Mouse (Mus musculus) embryonic facial prominence, embryonic 15.5 days (tissue): ENCODE results near the gene Rtp4. TPM values are rescaled to one million over a fixed set of nuclear protein-coding genes. Genes with fewer than 3 reads are reported as not detected.

ENCODE experiments used
- ATAC-seq: fragments of 200-750 bp; cut with Nextera tagmentation; 2 replicates; pipeline ENCODE4 v1.8.0; 2017; ENCODE audit warnings: low read depth, moderate TSS enrichment; ENCODE audit not compliant: insufficient number of reproducible peaks, low FRiP score, low TSS enrichment
- H3K27ac ChIP-seq: fragments of 300-500 bp; sonication (generic); replicated peaks from 2 replicates; pipeline ENCODE4 v1.5.1; 2015; ENCODE audit warnings: mild to moderate bottlenecking, inconsistent platforms
- H3K27me3 ChIP-seq: fragments of 300-500 bp; sonication (generic); 2 replicates; pipeline ENCODE4 v1.6.1; 2015; ENCODE audit warnings: inconsistent platforms
- H3K36me3 ChIP-seq: fragments of 300-500 bp; sonication (generic); 2 replicates; pipeline ENCODE4 v1.6.1; 2015; ENCODE audit warnings: mild to moderate bottlenecking, inconsistent platforms
- H3K4me1 ChIP-seq: fragments of 300-500 bp; sonication (generic); 2 replicates; pipeline ENCODE4 v1.6.1; 2015; ENCODE audit warnings: inconsistent platforms
- H3K4me2 ChIP-seq: fragments of 300-500 bp; sonication (generic); replicated peaks from 2 replicates; pipeline ENCODE4 v1.6.1; 2015; ENCODE audit warnings: mild to moderate bottlenecking, inconsistent platforms
- H3K4me3 ChIP-seq: fragments of 300-500 bp; sonication (generic); replicated peaks from 2 replicates; pipeline ENCODE4 v1.5.1; 2015; ENCODE audit warnings: mild to moderate bottlenecking, inconsistent platforms
- H3K9ac ChIP-seq: fragments of 300-500 bp; sonication (generic); 2 replicates; pipeline ENCODE4 v1.6.1; 2015; ENCODE audit warnings: inconsistent platforms
- H3K9me3 ChIP-seq: fragments of 300-500 bp; sonication (generic); replicated peaks from 2 replicates; pipeline ENCODE4 v1.6.1; 2016; ENCODE audit warnings: inconsistent platforms
- WGBS: fragments of 180-500 bp; shearing (Covaris S2); methylation state at CpG from one replicate; pipeline ENCODE4 v1.1.7; 2015; 5-methylcytosine and 5-hydroxymethylcytosine counted together
- polyA plus RNA-seq: library from polyadenylated mRNA; unstranded; fragments of >200 nt; fragmentation: Nextera tagmentation; extraction: Ambion mirVana; gene quantifications from 2 replicates; pipeline ENCODE4 v1.2.1, GENCODE M21; 2015

The Rtp4 gene
- polyA plus RNA-seq, 1 experiment from 2014 or later: 9.8 TPM

- no peak for ATAC-seq
- H3K4me2 ChIP-seq: no peak overlapping the region
- H3K9ac ChIP-seq: no peak overlapping the region
- H3K4me1 ChIP-seq: peaks cover 31% of the 10 kb centered on the region
- no peaks in the 10 kb centered on the region for H3K36me3 ChIP-seq
- H3K4me3 ChIP-seq: no peak overlapping the region
- H3K27ac ChIP-seq: no peak overlapping the region
- no peaks in the 10 kb centered on the region for H3K27me3 ChIP-seq
- H3K9me3 ChIP-seq: no peaks in the 10 kb centered on the region
- 71% methylated on average over 3 of the region's 3 CpGs for WGBS
Observed at GRCm38 (mm10) chr16:23515766-23516165, 4.3 kb upstream of the Rtp4 start.

GRCm38 (mm10) chr16:23516606-23517005 is 3.5 kb upstream of the Rtp4 start:
- Histone ChIP-seq H3K4me1 (peaks cover 39% of the 10 kb centered on the region), H3K9ac (no peak overlapping the region), H3K4me2 (no peak overlapping the region), H3K27me3 (no peaks in the 10 kb centered on the region), H3K4me3 (no peak overlapping the region), H3K36me3 (no peaks in the 10 kb centered on the region), H3K9me3 (no peaks in the 10 kb centered on the region), H3K27ac (no peak overlapping the region)
- 46% methylated on average over 2 of the region's 2 CpGs for WGBS
- no peak for ATAC-seq

GRCm38 (mm10) chr16:23517230-23517629 is 2.9 kb upstream of the Rtp4 start:
- Histone ChIP-seq H3K4me1 (peaks cover 45% of the 10 kb centered on the region), H3K9ac (no peak overlapping the region), H3K27me3 (no peaks in the 10 kb centered on the region), H3K36me3 (no peaks in the 10 kb centered on the region), H3K9me3 (no peaks in the 10 kb centered on the region), H3K4me3 (no peak overlapping the region), H3K4me2 (no peak overlapping the region), H3K27ac (no peak overlapping the region)
- no peak for ATAC-seq
- WGBS: 85% methylated on average over 5 of the region's 5 CpGs

GRCm38 (mm10) chr16:23517754-23518566 is 2.1 kb upstream of the Rtp4 start:
- Histone ChIP-seq H3K36me3 (no peaks in the 10 kb centered on the region), H3K4me2 (no peak overlapping the region), H3K9ac (no peak overlapping the region), H3K4me1 (peaks cover 53% of the 10 kb centered on the region), H3K27me3 (no peaks in the 10 kb centered on the region), H3K9me3 (no peaks in the 10 kb centered on the region), H3K27ac (no peak overlapping the region), H3K4me3 (no peak overlapping the region)
- WGBS: 51% methylated on average over 20 of the region's 20 CpGs
- no peak for ATAC-seq

- Histone ChIP-seq H3K9me3 (no peaks in the 10 kb centered on the region), H3K4me1 (peaks cover 55% of the 10 kb centered on the region), H3K4me2 (no peak overlapping the region), H3K36me3 (no peaks in the 10 kb centered on the region), H3K9ac (no peak overlapping the region), H3K27me3 (no peaks in the 10 kb centered on the region), H3K4me3 (no peak overlapping the region), H3K27ac (no peak overlapping the region)
- 58% methylated on average over 10 of the region's 10 CpGs for WGBS
- ATAC-seq: no peak
Observed at GRCm38 (mm10) chr16:23518567-23519369, 1.3 kb upstream of the Rtp4 start.

- peak overlapping the region; percentile 36 for H3K4me3 ChIP-seq
- H3K36me3 ChIP-seq: no peaks in the 10 kb centered on the region
- ATAC-seq: no peak
- 0 out of 2 replicates have a peak overlapping the region, but pooled peaks have one; percentile 1 for H3K27ac ChIP-seq
- no peaks in the 10 kb centered on the region for H3K27me3 ChIP-seq
- H3K9me3 ChIP-seq: no peaks in the 10 kb centered on the region
- H3K9ac ChIP-seq: no peak overlapping the region
- WGBS: 13% methylated on average over 1 of the region's 1 CpGs
- peaks cover 55% of the 10 kb centered on the region for H3K4me1 ChIP-seq
- H3K4me2 ChIP-seq: peak overlapping the region; percentile 52
Observed at GRCm38 (mm10) chr16:23519771-23520170, 320 bp upstream of the Rtp4 start.

- H3K27ac ChIP-seq: no peak overlapping the region
- ATAC-seq: no peak
- H3K27me3 ChIP-seq: no peaks in the 10 kb centered on the region
- H3K4me2 ChIP-seq: peak overlapping the region; percentile 52; the same call in 1 of the 2 replicates
- no peaks in the 10 kb centered on the region for H3K9me3 ChIP-seq
- no peak overlapping the region for H3K9ac ChIP-seq
- H3K4me3 ChIP-seq: no peak overlapping the region
- 23% methylated on average over 5 of the region's 5 CpGs for WGBS
- H3K4me1 ChIP-seq: peaks cover 54% of the 10 kb centered on the region
- no peaks in the 10 kb centered on the region for H3K36me3 ChIP-seq
Observed at GRCm38 (mm10) chr16:23521092-23521491, 1.0 kb downstream of the Rtp4 start.

GRCm38 (mm10) chr16:23522081-23522480 is 2.0 kb downstream of the Rtp4 start:
- Histone ChIP-seq H3K36me3 (no peaks in the 10 kb centered on the region), H3K9ac (no peak overlapping the region), H3K4me3 (no peak overlapping the region), H3K27ac (no peak overlapping the region), H3K27me3 (no peaks in the 10 kb centered on the region), H3K4me2 (no peak overlapping the region), H3K4me1 (peaks cover 50% of the 10 kb centered on the region), H3K9me3 (no peaks in the 10 kb centered on the region)
- WGBS: 72% methylated on average over 5 of the region's 5 CpGs
- no peak for ATAC-seq

GRCm38 (mm10) chr16:23529186-23529585 is 9.1 kb downstream of the Rtp4 start:
- Histone ChIP-seq H3K27me3 (no peaks in the 10 kb centered on the region), H3K36me3 (no peaks in the 10 kb centered on the region), H3K4me1 (no peaks in the 10 kb centered on the region), H3K4me3 (no peak overlapping the region), H3K9me3 (no peaks in the 10 kb centered on the region), H3K9ac (no peak overlapping the region), H3K27ac (no peak overlapping the region), H3K4me2 (no peak overlapping the region)
- no peak for ATAC-seq
- WGBS: 35% methylated on average over 4 of the region's 4 CpGs

- H3K4me1 ChIP-seq: no peaks in the 10 kb centered on the region
- H3K4me2 ChIP-seq: no peak overlapping the region
- WGBS: 85% methylated on average over 3 of the region's 3 CpGs
- no peaks in the 10 kb centered on the region for H3K36me3 ChIP-seq
- no peak overlapping the region for H3K27ac ChIP-seq
- no peak overlapping the region for H3K9ac ChIP-seq
- H3K27me3 ChIP-seq: no peaks in the 10 kb centered on the region
- H3K9me3 ChIP-seq: no peaks in the 10 kb centered on the region
- H3K4me3 ChIP-seq: no peak overlapping the region
- ATAC-seq: no peak
Observed at GRCm38 (mm10) chr16:23533707-23534106, 13.6 kb downstream of the Rtp4 start.

- Histone ChIP-seq H3K36me3 (no peaks in the 10 kb centered on the region), H3K4me2 (no peak overlapping the region), H3K9ac (no peak overlapping the region), H3K27ac (no peak overlapping the region), H3K4me1 (0 out of 2 replicates have a peak, but pooled peaks cover 4% of the 10 kb centered on the region), H3K4me3 (no peak overlapping the region), H3K27me3 (no peaks in the 10 kb centered on the region), H3K9me3 (no peaks in the 10 kb centered on the region)
- 47% methylated on average over 4 of the region's 4 CpGs for WGBS
- no peak for ATAC-seq
Observed at GRCm38 (mm10) chr16:23541046-23541445, 21.0 kb downstream of the Rtp4 start.
